Mouse (Mus musculus) layer of hippocampus, postnatal 36 days (tissue): ENCODE results near the gene Pkp3. TPM values are rescaled to one million over a fixed set of nuclear protein-coding genes. Genes with fewer than 3 reads are reported as not detected.

ENCODE experiments used
- DNase-seq, 2 experiments: peaks; one replicate each; pipeline ENCODE4 v3.0.0; 2022
- total RNA-seq, 2 experiments: library from RNA; stranded (reverse); gene quantifications; 2 replicates each; pipeline ENCODE4 v1.2.3; 2021

Gene Pkp3
- total RNA-seq, 2 experiments from 2014 or later = not detected

DNA sequence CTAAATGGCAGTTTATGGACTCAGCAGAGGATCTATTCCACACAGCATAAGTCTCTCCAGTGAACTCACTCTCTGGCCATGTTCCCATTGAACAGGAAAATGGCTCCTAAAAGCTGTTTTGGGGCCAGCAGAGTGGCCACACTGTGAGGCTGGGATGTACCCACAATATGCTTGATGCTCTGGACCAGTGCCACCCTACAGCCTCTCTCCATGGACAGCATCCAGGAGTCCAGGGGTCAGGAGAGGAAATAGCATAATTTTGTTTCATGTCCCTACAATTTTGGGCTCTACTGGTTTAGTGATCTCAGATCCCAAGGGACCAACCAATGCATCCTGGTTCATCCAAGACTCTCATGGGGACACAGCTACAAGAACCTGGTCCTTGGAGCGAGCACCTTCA is 20.5 kb upstream of the Pkp3 start:
- no peak for DNase-seq

DNA sequence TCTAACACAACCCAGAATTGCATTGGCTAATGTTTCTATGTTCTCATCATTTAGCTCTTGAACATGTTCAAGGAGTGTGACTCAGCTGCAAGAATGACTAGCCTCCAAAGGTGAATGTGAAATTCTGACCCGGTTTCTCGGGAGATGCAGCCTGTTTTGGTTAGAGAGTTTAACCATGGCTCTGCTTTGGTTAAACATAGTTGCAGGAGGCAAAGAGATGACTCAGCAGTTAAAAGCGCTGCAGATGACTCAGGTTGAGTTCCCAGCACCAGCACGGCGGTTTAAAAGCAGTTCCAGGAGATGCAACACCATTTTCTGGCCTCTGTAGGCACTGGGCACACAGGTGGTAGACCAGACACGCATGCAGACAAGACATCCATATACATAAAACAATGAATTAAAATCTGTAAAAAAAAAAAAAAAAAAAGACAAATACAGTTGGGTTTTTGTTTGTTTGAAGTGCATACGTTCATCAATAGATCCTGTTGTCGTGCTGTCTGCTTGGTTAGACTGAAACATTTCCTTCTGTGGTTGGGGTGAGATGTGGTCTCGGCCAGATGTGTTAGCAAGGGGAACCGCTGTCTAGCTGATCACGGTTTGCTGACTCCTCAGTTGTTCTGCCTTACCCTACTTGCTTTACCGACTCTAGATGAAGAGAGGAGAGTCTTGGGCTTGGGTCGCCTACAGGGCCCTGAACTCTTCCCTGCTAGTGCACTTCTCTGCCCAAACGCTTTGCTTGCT is 19.2 kb upstream of the Pkp3 start:
- no peak for DNase-seq

DNA sequence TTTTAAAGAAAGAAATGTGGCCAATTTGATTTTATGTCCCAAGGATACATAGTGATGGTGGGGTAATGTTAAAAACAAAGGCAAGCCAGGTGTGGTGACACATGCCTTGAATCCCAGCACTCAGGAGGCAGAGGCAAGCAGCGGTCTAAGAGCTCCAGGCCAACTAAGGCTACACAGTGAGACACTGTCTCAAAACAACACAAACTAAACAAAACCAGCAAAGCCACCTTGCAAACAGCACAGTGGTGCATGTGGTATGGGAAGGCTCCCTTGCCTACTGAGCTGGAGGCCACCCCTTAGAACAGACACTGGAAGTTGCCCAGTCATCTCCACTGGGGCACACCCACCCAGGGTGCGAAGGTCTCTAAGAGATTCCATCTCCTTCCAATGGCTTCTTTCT is 18.1 kb upstream of the Pkp3 start:
- DNase-seq = no peak

GRCm38 (mm10) chr7:141060426-141061242 is 17.4 kb upstream of the Pkp3 start, which contains the start of gene B4galnt4:
Gene B4galnt4, plus strand, starts transcription at chr7:141061104.
- peak; percentile 89 to 91 for DNase-seq

DNA sequence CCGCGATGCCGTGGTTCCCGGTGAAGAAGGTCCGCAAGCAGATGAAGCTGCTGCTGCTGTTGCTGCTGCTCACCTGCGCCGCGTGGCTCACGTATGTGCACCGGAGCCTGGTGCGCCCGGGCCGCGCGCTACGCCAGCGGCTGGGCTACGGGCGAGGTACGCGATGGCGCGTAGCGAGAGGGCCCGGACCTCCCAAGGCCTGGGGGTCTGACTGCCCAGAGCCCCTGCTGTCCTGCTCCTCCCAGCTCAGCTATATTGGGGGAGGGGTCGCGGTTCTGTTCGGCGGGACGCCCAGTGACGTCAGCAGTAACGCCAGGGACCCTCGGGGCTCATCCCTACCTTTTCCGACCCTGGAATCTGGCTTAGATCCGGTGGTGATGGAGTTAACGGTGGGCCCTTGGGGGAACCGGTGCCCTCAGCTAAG is 16.7 kb upstream of the Pkp3 start:
- DNase-seq = no peak

DNA sequence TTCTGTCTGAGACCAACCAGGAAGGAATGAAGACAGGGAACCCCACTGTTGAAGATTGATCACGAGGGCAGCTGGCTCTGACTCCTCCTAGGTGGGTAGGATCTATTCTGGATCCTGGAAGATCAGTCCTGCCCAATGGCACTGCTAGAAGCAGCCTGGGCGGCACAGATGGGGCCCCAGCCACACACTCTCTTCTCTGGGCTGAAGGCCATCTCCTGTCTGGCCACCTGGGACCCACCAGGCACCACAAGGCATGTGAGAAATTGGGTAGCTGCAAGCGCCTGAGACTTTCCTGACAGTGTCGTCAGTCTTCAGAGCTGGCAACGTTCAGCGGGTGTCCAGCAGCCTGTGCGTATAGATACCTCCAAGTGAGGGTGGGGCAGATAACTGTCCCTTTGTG is 15.5 kb upstream of the Pkp3 start:
- no peak for DNase-seq

- DNase-seq = no peak
These were observed 14.7 kb upstream of the Pkp3 start for GRCm38 (mm10) chr7:141063353-141063752.

DNA sequence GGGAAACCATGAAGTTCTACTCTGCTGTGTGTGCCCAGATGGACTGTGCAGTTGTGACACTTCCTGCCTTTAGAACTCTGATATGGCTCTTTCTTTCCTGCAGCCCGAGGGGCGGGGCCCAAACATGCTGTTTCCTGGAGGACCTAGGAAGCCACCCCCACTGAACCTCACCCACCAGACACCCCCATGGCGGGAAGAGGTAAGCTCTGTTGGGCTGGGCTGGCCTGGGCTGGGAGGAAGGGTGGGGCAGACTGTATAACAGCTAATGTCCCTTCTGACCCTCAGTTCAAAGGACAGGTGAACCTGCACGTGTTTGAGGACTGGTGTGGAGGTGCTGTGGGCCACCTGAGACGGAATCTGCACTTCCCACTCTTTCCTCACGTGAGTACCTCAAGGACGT is 13.8 kb upstream of the Pkp3 start:
- no peak for DNase-seq

DNA sequence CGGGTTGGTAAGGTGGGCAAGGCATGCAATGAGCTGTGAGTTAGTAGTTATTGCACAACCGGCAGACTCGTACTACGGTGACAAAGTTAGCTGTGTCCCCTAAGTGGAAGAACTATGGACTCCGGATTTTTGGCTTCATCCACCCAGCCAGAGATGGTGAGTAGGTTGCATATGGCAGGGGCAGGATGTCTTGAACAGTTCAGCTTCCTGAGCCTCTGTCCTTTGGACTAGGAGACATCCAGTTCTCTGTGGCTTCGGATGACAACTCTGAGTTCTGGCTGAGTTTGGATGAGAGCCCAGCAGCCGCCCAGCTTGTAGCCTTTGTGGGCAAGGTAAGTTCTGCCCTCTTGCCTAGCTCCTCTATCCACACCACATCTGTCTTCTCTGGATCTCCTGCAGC is 13.4 kb upstream of the Pkp3 start:
- no peak for DNase-seq

DNA sequence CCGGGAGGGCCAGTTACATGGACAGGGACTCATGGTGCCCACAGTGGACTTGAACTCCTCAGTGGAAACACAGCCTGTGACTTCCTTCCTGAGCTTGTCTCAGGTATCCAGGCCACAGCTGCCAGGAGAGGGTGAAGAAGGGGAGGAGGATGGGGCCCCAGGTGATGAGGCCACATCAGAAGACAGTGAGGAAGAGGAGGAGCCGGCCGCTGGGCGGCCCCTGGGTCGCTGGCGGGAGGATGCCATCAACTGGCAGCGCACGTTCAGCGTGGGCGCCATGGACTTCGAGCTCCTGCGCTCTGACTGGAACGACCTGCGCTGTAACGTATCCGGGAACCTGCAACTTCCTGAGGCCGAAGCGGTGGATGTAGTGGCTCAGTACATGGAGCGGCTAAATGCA is 9.7 kb upstream of the Pkp3 start:
- no peak for DNase-seq

DNA sequence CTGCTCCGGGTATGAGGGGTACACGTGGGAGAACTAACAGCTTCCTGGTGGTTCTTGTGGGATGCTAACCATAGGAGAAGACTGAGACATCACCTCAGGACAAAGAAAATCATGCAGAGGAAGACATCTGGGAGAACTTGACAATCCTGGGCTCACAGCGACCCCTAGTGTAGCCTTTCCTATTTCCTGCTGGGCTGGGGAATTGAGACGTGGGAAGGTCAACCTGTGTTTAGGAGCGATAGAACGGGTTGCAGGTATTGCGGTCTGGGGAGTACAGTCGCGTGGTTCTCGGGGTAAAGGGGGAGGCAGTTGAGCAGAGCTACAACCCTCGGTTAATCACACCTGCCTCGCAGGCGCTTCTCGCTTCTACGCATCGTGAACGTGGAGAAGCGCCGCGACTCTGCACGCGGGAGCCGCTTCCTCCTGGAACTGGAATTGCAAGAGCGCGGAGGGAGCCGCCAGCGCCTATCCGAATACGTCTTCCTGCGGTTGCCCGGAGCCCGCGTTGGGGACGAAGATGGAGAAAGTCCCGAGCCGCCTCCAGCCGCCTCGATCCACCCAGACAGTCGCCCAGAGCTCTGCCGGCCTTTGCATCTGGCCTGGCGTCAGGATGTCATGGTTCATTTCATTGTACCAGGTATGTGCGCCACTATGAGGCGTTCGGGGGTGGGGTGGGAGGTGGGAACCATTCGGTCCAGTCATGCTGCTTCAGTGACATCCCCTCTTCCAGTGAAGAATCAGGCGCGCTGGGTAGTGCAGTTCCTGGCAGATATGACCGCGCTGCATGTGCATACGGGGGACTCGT is 7.8 kb upstream of the Pkp3 start:
- DNase-seq = peak; percentile 71 to 73

DNA sequence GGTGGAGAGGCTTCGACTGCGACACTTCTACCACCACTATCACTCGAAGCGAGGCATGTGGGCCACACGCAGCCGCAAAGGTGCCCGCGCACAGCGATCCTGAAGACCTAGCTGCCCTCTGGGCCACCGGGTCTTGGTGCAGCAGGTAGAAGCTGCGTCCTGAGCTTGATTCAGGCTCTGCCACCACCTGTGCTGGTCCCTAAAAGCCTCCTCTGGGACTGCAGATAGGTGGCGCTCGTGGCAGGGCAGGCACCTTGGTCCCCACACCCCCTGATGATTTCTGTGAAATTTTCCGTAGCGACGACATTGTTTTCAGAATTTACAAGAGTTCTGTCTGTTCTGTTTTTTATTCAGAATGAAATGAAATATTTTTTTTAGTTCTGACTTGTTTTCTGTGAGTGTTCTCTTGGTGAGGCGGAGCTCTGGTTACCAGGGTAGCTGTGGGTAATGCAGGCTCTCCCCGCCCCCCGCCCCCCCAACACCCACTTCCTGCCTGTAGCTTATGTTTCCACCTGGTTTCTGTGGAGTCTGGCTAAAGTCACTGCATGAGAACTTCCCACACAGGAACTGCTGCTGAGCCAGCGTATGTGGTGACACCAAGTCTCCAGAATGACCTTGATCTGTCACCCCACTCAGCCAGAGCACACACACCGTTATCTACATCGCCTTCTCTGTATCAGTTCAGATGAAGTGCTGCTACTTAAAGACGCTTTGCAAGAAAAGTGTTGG is 5.8 kb upstream of the Pkp3 start:
- peak; percentile 51 to 52 for DNase-seq

DNA sequence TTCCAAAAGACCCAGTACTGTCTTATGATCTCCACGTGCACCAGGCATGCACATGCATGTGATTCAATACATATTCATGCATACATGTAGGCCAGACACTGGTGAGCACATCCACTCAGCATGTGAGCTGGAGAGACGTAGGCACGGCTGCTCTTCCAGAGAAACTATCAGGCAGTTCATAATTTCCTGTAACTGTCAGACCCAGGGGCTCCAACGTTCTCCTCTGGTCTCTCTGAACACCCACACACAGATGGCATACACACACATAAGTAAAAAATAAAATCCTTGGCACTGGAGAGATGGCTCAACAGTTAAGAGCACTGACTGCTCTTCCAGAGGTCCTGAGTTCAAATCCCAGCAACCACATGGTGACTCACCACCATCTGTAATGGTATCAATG is 4.2 kb upstream of the Pkp3 start:
- DNase-seq = no peak

GRCm38 (mm10) chr7:141078876-141079275 is 858 bp downstream of the Pkp3 start:
- no peak for DNase-seq

DNA sequence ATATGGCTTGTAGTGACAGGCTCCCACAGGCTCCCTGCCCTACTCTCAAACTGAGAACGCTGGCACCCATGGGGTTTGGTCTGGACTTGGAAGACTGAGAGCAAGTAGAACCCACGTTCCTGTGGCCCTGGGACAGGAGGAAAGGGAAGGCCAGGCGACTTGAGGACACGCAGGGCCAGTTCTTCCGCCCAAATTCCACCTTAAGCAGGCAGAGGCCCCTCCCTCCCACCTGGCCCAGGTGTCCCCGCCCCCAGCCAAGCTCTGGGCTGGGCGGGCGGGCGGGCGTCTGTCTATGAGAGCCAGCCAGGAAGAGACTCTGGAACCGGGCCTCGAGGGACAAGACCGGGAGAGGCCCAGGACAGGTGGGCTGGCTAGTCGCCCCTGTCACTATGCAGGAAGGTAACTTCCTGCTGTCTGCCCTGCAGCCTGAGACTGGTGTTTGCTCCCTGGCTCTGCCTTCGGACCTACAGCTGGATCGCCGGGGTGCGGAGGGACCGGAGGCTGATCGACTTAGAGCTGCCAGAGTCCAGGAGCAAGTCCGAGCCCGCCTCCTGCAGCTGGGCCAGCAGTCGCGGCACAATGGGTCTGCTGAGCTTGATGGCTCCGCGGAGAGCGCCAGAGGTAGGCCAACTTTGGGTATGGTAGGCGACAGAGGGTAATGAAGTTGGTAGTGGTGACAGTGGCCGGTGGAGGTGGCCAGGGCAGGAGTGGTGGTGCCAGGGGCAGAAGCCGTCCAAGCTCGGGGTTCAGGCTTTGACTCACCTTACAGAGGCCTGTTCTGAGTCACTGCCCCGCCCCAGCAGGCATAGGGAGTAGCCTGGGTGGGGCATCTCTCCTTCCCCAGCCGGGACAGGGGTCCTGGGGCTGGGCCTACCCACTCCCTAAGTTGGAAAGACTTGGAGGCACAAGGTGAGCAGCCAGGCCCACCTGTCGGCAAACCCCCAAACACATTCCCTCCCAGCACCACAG is 1.7 kb downstream of the Pkp3 start:
- DNase-seq = no peak

DNA sequence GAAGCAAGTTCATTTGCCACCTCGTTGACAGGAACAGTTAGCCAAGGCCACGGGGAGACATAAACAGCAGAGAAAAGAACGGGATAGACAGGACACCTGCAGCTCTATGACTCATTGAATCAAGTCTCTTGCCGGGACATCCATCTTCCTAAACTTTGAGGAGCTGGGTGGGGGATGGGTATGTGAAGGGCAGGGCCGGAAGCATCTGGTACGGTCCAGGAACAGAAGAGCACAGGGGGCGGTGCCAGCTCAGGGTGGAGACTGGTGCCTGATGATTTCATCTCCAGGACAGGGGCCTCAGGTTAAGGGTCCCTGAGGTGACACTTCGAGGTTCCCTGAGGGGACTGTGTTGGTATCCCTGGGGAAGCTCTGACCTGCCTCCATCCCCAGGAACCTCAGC is 9.9 kb downstream of the Pkp3 start:
- no peak for DNase-seq

DNA sequence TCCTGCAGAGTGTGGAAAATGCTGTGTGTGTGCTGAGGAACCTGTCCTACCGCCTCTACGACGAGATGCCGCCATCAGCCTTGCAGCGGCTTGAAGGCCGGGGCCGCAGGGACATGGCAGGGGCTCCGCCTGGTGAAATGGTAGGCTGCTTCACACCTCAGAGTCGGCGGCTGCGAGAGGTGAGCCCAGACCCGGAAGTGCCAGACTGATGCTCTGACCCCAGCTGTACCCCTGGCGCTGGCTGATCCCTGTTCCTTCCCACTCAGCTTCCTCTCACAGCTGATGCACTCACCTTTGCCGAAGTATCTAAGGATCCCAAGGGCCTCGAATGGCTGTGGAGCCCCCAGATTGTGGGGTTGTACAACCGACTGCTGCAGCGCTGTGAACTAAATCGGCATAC is 10.5 kb downstream of the Pkp3 start:
- DNase-seq = no peak

DNA sequence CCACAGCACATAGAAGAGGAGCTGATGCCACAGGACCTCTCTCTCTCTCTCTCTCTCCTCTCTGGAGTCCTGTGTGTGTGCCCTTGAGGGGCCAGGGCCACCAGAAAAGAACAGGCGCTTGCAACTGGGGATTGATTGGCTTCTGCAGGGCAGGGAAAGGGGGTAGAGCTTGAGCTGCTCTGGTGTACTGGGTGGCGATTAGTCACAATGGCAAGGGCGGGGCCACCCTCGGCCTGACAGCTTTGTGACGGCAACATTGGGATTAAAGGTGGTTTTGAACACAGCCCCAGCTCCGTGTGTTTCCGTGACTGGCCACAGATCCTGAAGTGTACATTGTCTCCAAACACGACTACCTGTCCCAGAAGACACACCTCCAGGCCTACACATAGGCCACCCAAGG is 12.2 kb downstream of the Pkp3 start:
- no peak for DNase-seq

DNA sequence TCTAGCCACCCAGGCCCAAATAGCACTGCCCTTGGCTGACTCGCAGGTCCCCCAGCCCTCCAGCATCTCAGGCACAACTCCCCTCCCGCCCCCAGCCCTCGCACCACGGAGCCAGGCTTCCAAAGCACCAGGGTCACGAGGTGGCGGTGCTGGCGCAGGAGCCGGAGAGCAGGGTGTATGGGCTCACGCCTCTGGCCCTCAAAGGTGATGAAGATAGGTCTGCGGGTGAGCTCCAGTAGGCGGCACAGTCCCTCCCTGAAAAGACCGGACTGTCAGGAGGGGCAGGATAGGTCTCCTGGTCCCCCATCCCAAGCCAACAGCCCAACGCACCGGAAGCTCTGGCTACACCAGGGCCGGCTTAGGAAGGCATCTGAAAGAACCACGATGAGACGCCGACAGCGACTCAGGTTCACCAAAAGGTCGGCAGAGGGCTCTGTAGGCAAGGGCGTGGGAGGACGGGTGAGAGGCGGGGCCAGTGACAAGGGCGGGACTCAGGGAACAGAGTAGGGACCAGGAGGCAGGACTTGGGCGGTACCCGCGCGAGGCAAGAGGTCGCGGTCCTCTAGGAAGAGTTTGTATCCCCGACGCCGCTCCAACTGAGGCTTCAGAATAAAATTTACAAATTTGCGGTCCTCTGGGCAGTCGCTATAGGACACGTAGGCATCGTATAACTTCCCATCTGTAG is 14.2 kb downstream of the Pkp3 start:
- peak; percentile 53 to 57 for DNase-seq

GRCm38 (mm10) chr7:141093950-141094349 is 15.9 kb downstream of the Pkp3 start:
- no peak for DNase-seq
